Mouse (Mus musculus) kidney, postnatal 14 days (tissue): ENCODE measurements at regions not wholly inside any gene's neighbourhood (a gene's known extent, or its start where the extent isn't known, plus 50 kb on each side); places are given as distances from the start of the nearest gene placed in this dataset.

Experiments
- DNase-seq: peaks from one replicate; pipeline ENCODE4 v3.0.0; 2022; ENCODE audit warnings: mixed read lengths

- DNase-seq, result no peak
Observed at GRCm38 (mm10) chr11:33061570-33061969, 85.6 kb downstream of the Fgf18 start.

- DNase-seq, result no peak
Observed at GRCm38 (mm10) chr11:33060352-33060751, 86.8 kb downstream of the Fgf18 start.

GRCm38 (mm10) chr11:33050216-33050615, 97.0 kb downstream of the Fgf18 start:
- DNase-seq, result peak; percentile 55

DNA sequence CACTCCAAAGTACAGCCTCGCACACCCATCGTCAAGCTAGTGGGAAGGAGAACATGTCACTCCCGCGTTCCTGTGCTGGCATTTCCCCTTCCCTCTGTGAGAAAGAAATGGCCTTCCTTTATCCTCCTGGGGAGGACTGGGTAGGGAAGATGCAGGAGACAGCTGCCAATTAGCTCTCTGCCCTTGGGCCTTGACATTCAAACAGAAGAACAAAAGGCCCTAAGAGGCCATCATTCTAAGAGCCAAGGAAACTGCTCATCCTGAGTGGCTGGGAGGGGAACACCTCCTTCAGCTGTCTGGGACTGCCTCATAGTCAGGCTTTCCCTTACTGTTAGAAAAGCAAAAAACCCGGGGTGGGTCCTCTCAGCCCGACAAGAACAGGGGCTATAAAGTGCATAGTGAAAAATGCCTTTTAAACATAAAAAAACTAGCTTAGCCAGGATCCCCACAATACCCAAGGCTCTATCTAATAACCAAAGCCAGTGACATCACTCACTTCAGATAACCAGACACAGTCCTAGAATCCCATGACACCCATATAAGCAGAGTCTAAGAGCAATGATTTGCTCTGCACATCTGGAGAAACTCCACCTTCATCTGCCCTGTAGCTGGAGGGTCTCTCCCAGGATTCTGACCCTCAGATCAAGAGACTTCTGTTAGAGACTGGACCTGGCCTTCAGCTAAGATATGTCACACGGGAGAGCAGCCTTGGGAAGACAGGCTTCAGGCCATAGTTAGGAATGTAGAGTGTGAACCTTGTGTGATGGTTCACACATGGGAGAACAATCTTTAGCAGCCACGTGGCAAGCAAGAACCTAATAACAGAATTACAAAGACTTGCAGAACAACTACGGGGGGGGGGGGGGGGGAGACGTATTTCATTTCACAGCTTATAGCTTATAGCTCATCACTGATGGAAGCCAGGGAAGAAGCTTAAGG, 107.1 kb downstream of the Fgf18 start:
- DNase-seq, result no peak

GRCm38 (mm10) chr11:33036367-33036766, 110.8 kb downstream of the Fgf18 start:
- no peak for DNase-seq

- peak; percentile 34 for DNase-seq
Observed at GRCm38 (mm10) chr11:33028920-33029319, 118.3 kb downstream of the Fgf18 start.

- no peak for DNase-seq
Observed at GRCm38 (mm10) chr11:33027121-33027520, 120.1 kb downstream of the Fgf18 start.

GRCm38 (mm10) chr11:33013229-33014185, 133.7 kb downstream of the Fgf18 start:
- no peak for DNase-seq

DNA sequence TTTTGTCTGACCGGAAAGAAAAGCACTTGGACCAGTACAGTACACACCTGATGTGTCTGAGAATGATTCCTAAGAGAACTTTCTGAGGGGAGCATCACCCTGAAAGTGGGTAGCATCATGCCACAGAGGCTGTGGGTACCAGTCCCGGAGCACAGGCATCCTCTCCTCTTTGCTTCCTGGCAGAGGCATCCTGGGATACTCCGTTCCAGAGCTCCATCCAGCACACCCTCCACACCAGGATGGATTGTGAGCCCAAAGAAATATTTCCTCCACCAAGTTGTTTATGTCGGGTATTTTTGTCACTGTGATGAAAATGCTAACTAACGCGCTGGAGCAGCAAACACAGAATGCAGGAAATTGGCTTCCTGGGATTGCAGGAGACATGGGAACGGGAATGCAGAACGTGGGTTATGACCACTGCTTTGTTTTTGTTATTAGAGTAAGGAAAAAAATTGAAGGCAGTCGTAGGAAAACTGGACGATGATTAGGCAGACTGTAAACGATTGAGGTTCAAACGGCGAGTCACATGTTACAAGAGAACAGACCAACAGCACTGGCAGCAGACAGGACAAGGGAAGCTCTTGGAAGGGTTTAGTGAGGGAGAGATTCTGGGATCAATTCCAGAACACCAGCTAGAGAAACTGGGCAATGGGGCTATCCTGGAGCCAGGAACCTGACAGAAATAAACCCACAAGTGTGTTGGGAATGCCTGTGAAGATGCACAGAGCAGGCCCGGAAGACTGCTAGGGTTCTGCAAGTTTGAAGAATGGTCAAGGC, 134.6 kb downstream of the Fgf18 start:
- DNase-seq, result no peak

DNA sequence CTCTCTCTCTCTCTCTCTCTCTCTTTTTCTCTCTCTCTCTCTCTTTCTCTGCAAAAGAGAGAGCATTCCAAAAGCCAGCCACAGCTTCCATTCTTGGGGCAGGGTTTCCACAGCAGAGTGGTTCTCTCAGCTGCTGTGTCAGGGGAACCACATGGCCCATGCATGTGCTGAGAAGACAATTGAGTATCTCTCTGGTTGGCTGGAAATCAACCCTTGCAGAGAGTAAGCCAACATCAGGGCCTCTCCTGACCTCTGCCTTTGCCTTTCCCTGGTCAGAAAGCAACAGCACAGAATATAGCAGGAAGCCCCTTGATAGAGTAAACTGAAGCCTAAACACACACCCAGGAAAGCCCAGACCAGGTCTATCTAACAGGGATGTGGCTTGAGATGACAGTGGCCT, 138.6 kb downstream of the Fgf18 start:
- no peak for DNase-seq

GRCm38 (mm10) chr11:33007826-33008530, 139.2 kb downstream of the Fgf18 start:
- no peak for DNase-seq

- no peak for DNase-seq
Observed at GRCm38 (mm10) chr11:33007366-33007765, 139.8 kb downstream of the Fgf18 start.

DNA sequence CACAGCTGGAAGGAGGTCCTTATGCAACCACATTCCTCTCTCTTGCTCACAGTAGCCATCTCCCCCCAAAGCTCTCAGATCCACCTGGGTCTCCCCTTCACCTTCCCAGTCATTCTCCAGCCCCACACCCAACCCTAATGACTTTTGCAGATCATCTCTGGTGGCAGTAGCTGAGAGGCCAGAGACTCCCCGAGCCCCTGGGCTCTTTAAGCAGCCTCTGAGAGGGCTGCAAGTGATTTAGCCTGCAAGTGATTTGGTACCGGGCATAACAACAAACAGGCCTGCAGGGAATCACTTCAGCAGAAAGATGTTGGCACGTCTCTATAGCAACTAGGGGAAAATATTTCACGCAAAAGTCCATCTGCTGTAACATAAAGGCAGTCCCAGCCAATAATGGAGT, 142.0 kb downstream of the Fgf18 start:
- DNase-seq, result no peak

GRCm38 (mm10) chr11:33004603-33005002, 142.6 kb downstream of the Fgf18 start:
- DNase-seq, result no peak

- DNase-seq, result no peak
Observed at GRCm38 (mm10) chr11:32999684-33000255, 147.4 kb downstream of the Fgf18 start.

DNA sequence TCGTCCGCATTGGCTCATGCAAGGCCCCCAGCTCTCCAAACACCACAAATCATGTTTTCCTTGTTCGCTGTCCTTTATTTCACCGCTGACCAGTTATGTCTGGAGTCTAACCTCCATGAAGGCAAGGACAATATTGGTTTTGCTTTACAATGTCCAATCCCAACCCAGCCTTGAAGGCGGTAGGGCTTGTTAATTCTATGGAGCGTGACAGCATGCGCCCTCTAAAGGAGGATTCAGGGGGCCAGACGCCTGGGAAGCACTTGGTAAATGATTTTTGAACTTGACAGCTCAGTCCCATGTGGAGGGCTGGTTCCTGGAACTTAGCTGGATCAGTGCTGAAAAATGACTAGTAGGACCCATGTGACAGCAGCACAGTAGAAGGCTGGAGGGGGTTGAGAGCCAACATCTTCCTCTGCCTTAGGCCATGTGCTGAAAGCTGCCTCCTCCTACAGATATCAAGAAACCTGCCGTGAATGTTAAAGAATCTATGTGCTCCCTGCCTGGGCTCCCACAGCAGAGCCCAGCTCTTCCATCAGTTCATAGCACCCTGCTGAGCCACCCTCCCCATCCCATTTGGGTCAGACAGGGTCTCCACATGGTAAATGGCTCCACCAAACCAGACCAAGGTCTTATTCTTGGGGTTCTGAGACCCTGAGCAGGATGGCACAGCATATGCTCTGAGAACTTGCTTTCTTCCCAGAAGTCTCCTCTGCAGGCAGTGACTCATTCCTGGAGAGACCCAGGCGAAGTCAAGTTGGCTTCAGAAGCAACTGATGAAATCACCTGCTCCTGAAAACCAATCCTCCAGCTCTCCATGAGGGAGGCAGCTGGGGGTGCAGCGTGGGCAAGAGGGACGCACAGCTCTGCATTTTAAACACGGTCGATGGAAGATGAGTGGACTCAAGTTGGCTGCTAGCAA, 148.3 kb downstream of the Fgf18 start:
- DNase-seq, result no peak

DNA sequence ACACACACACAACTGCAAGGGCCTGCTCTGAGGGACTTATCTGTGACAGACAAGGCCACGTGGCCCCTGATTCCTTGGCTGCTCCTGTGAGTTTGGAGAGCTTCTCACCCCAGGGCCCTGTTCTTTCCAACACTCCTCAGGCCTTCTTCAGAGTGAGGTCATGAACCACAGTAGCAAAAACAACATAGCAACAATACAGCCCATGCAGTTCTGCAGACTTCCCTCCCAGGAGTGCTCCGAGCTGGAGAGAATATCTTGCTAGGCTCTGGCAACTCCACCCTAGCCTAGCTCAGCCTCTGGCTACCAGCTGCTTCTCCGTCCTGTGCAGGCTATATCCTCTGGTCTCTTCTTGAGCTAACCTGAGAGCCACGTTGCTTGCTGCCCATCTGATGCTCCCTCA, 152.8 kb downstream of the Fgf18 start:
- DNase-seq, result no peak

DNA sequence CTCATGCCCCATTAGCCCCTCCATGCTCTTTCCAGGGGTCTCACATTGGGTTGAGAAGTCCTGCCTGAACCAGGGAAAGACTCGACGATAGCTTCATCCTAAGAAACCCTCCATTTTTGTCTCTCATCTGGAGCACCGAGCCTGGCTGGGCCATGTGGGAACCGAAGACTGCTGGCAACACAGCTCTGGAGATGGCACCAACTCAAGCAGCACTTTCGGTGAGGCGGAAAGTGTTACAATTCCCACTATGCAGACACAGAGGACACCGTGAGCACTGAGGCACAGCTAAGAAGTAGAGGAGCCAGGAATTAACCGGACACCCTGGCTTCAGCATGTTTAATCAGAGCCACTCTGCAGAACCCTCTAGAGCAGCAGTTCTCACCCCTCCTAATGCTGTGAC, 153.8 kb downstream of the Fgf18 start:
- DNase-seq, result no peak

GRCm38 (mm10) chr11:32991036-32991616, 156.1 kb downstream of the Fgf18 start:
- no peak for DNase-seq

DNA sequence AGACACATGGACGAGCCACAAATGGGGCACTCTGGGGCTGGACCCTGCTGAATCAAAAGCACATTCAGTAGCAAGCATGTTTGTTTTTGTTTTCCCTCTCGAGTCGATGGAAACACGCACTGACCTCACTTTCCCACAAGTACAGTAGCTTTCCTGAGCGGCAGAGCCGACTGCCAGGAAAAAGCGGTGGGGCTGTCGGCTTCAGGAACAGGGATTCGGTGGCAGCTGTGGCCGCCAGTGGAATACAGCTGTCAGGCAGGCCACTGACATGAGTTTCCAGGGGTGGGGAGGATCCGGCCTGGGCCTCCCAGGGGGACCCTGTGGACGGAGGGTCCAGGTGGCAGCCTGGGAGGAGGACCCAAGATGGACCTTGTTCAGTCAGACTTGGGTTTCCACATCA, 157.0 kb downstream of the Fgf18 start:
- DNase-seq, result no peak
